Mouse (Mus musculus) kidney, postnatal 14 days (tissue): Measurements from ENCODE around the gene Pdyn.
A peak's percentile ranks its signal among the peaks of the same experiment; 100 is the strongest.

Experiments
- DNase-seq: peaks from one replicate; pipeline ENCODE4 v3.0.0; 2022; ENCODE audit warnings: mixed read lengths

Gene Pdyn

DNA sequence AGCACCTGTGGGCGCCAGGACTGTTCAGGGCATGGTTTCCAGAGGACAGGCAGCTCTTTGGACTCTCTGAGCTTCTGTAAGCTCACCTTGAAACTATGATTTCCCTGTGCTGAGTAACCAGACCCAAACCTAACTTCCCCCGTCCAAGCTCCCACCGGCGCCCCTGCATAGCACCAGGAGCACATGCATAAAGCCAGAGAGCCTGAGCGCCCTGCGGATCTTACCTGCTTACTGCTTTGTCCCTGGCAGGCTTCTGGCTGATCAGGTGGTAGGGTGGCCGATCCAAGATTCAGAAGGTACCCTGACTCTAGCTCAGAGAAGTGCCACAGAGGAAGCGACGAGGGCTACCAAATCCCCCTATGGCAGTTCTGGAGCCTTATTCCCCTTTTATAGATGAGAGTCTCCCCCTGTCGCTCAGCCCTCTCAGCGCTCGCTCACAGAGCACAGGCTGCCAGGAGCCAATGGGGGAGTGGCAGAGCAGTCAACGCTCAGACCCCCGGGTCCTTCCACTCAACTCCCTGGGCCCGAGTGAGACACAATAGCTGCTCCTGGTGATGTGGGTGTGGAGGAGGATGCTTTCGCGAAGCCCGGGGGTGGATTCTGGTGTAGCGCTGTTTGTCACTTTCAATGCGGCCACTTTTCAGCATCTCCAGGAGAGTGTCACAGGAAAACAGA is at the start of gene Pdyn:
TSS of gene Pdyn (minus strand) at position 361 of the 675 bp plus-strand sequence.
- DNase-seq: no peak

DNA sequence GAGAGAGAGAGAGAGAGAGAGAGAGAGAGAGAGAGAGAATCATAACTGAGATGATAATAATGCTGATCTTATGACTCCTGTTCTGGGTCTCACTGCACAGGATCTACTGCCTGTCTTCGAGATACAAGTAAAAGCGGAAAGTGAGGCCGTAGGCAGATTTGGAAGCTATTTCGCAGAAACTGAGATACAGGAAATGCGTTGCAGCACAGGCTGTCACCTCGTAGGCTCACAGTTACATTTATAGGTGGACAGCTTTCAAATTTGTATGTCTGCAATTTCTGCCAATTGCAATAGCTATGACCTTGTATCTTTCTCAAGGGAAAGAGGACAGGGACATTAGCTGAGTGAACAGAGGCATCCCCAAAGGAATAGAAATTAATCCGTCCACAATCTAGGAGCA is 42.4 kb upstream of the Pdyn start:
- DNase-seq: no peak

DNA sequence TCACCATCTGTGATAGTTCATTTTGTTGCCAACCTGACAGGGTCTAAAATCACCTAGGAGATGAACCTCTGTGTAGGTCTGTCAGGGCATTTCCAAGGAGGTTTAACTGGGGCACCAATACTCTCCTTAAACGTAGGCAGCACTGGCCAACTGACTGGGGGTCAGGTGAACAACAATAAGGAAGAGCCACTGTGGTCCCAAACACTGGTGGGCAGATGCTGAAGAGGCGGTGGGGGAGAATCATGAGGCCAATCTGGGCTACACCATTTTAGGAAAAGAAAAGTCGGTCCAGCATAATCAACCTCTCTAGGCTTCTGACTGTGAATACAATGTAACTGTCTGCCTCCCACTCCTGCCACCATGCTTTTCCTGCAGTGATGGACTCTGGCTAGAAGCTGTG is 40.9 kb upstream of the Pdyn start:
- no peak for DNase-seq

DNA sequence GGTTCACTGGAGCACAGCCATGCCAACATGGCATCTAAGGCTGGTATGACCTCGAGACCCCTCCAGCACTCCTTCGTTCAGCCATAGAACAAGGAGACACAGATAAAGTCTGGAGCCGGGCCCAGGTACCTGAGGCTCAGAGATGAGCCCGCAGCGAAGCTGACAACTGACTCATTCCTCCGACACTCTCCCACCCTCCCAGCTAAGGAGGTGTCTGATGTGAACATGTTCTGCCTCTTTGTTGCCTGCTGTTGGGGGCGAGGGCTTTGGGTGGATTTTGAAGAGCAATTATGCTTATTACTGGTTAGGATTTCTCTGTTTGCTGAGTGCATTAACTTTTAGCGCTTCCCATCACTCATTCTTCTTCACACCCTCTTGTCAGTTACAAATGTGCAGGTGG is 34.4 kb upstream of the Pdyn start:
- no peak for DNase-seq

- no peak for DNase-seq
Observed at GRCm38 (mm10) chr2:129729681-129730080, 30.0 kb upstream of the Pdyn start.

GRCm38 (mm10) chr2:129715671-129716070 is 16.0 kb upstream of the Pdyn start:
- DNase-seq: peak; percentile 72

DNA sequence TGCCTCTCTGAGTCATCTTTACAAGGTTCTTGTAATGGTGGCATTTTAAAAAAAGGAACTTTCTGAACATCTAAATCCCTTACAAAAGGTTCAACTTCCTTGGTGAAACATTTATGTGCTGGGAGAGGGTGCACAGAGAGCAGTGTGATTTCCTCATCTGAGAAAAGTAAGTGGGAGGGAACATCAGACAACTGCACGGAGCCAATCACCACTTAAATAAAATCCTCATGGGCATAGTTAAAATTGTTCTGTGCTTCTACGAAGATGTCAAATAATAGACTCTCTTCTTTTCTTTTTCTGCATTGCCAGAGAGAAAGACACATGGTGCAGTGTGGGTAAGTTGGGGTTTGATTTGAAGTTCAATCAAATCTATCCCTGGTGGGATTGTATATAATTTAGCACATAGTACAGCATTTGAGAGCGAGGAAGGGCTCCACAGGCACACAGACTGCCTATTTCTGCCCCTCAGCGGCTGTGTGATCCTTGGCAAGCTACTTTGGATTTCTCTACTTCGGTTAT is 13.4 kb upstream of the Pdyn start:
- DNase-seq: no peak

DNA sequence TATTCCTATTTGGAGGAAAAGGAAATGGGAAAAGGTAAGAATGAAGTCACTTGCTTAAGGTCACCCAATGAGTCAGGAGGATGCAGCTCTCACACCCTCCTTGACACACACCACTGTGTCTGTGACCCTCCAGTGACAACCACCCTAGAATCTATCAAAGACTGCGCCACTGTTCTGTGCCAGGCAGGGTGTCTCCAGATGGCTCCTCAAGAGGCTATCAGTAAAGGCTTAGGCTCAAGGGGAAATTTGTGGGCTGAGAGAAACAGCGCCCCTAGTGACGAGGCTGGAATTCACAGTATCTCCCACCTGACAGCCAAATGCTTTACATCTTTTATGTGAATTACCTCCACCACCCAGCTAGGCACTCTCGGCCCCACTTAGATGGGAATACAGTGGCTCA is 3.6 kb downstream of the Pdyn start:
- DNase-seq: peak; percentile 19

DNA sequence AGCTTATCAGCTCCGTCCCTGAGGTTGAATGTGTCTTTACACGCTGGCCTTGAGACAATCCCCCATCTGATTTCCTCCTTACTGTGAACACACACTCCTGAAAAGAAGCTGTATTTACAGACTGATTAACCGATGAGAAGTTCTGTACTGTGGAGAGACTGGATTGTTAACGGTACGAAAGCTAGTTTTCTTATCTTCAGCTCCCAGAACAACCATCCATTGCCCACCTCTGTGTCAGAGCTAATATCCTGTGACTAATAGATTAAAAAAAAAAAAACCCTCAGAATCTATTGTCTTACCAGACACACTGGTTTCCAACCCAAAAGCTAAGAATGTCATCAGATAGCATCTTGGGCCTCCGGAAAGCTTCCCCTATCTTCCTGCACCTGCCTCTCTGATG is 5.3 kb downstream of the Pdyn start:
- DNase-seq: no peak

GRCm38 (mm10) chr2:129692694-129693093 is 7.0 kb downstream of the Pdyn start:
- no peak for DNase-seq

GRCm38 (mm10) chr2:129689694-129690093 is 9.9 kb downstream of the Pdyn start:
- no peak for DNase-seq

DNA sequence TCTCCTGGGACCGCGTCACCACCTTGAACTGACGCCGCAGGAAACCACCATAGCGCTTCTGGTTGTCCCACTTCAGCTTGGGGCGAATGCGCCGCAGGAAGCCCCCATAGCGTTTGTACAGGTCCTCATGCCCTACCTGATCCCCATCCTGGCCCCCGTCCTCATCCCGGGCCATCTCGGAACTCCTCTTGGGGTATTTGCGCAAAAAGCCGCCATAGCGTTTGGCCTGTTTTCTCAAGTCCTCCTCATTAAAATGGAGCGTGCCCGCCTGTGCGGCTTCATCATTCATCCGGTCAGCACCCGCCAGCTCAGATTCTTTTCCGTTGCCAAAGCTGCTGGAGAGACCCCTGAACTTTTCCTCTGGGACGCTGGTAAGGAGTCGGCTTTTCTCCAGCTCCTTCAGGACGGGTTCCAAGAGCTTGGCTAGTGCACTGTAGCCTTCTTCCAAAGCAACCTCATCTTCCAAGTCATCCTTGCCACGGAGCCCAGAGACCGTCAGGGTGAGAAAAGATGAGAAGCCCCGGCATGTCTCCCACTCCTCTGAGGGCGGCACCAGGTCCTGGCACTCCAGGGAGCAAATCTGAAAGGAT is 11.5 kb downstream of the Pdyn start:
- no peak for DNase-seq

GRCm38 (mm10) chr2:129686908-129687307 is 12.7 kb downstream of the Pdyn start:
- no peak for DNase-seq

- no peak for DNase-seq
Observed at GRCm38 (mm10) chr2:129684014-129684413, 15.6 kb downstream of the Pdyn start.

- DNase-seq: no peak
Observed at GRCm38 (mm10) chr2:129680236-129680635, 19.4 kb downstream of the Pdyn start.

GRCm38 (mm10) chr2:129679066-129679465 is 20.6 kb downstream of the Pdyn start:
- no peak for DNase-seq

- DNase-seq: no peak
Observed at GRCm38 (mm10) chr2:129677664-129678063, 22.0 kb downstream of the Pdyn start.

DNA sequence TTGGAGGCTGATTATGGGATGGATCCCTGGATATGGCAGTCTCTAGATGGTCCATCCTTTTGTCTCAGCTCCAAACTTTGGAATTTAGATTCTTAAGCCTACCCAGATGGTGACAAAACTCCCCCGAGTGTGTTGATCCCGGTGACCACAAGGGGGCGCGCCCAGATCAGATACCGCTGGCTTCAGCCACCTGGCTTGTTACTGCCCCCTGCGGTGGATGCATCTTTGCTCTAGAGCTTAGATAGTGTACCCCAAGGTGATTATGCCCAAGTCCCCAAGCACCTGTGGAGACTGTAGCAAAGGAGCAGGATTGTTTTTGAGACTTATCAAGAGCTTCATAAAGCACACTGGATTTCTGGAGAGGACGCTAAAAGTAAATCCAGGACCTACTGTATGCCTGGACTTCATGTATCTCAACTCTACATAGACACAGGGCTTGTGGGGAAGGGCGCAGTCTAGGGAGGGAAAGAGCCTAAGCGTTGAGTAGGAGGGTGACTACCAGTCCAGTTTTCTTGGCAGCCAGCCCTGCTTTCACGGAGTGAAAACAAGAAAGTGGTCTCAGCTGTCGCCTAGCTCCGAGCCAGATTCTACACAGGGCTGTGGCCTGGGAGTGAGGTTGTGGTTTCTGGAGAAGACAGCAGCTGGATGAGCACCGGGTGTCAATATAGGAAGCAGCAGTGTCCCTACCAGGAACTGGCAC is 24.6 kb downstream of the Pdyn start:
- peak; percentile 81 for DNase-seq

GRCm38 (mm10) chr2:129671911-129672310 is 27.7 kb downstream of the Pdyn start:
- no peak for DNase-seq

GRCm38 (mm10) chr2:129662484-129662883 is 37.2 kb downstream of the Pdyn start:
- DNase-seq: no peak

DNA sequence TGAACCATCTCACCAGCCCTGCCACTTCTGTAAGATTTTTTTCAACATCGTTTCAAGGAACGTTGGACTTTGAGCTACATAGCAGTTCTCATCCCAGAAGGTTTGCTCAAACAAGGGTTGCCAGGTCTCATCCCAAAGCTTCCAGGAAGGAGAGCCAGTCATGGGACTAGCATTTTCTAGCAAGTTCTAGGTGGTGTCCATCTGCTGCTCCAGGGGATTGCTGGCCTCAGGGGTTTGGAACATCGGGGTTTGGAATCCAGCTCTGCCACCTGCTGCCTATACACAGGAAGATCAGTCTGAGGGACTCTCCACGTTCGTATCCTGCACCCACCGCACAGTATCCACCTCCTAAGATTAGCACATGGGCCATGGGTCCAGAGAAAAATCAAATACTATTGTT is 39.6 kb downstream of the Pdyn start:
- peak; percentile 42 for DNase-seq

DNA sequence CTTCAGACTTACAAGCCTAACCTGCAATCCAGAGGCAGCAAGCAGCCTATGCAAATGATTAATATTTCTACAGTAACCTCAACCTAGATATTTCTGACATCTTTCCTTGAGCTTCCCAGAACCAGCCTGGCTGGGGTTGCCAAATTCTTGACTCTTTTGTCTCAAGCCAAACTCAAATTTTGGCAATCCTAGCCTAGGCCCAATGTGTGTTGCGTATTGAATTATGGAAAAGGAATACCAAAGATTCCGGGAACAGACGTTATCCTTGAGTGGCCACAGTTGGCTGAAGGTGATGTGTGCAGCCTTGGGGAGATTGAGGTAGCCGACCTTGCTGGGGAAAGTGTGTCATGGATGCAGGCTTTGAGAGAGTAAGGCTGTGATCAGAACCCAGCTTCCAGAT is 40.8 kb downstream of the Pdyn start:
- DNase-seq: no peak

DNA sequence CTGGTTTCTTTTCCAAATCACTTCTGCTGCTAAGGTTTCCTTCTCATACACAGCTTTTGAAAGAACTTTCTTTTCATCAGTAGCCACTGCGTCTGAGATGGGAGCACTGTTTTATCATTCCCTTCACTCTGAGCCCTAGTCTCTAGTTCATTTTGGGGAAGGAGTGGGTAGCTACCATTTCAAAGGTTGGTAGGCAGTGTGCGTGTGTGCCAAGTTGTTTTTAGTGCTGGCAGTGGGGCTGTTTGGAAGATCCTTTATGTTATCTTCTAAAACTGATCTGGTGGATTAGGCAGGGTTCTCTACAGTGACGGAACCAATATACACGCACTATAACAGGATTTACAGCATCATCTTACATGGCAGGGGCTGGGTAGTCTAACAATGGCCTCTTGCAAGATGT is 44.6 kb downstream of the Pdyn start:
- no peak for DNase-seq
